Mouse (Mus musculus): Measurements from ENCODE around the gene Mmp3.

DNA sequence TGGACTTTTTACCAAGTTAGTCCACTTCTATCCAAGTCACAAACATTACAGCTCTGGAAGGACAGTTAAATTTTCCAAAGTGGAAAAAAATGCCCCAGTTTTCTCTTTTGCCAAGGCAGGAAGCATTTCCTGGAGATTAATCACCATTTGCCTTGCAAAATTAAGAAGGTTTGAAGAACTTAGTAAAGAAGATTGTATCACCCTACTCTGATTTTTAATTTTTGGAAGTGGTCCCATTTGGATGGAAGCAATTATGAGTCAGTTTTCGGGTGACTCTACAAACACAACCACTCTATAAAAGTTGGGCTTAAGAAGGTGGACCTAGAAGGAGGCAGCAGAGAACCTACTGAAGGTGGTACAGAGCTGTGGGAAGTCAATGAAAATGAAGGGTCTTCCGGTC, at the start of gene Mmp3:
- TF ChIP-seq CTCF (IDR thresholded peaks at IDR 0.05; ENCODE audit: control insufficient read depth, insufficient read depth, insufficient read length) = no peak
- TF ChIP-seq USF1 (IDR thresholded peaks at IDR 0.05; ENCODE audit: low read depth) = no peak
- TF ChIP-seq MAX (IDR thresholded peaks at IDR 0.05) = no peak
- TF ChIP-seq FOSL1 (IDR thresholded peaks at IDR 0.05; ENCODE audit: insufficient read depth, low read length, poor library complexity, severe bottlenecking) = no peak
- TF ChIP-seq MYOG (IDR thresholded peaks at IDR 0.05; ENCODE audit: control insufficient read depth, extremely low read depth, insufficient read length) = no peak
